Mouse (Mus musculus): Measurements from ENCODE around the gene Il1f5. TPM values are rescaled to one million over a fixed set of nuclear protein-coding genes. Genes with fewer than 3 reads are reported as not detected.

The Il1f5 gene
- not detected for total RNA-seq (2021)
- long read RNA-seq, experiment 1 = 0 reads
- long read RNA-seq, experiment 2 = 0 reads

- no peak for DNase-seq (ENCODE audit: low spot score in 2 of 2)
Observed at GRCm38 (mm10) chr2:24276654-24277053, at the start of gene Il1f5. Il1f5 (plus strand) TSS chr2:24276954.

GRCm38 (mm10) chr2:24227191-24227590 lies 49.6 kb upstream of the Il1f5 start:
- no peak for DNase-seq (ENCODE audit: low spot score in 2 of 2)

- DNase-seq (ENCODE audit: low spot score in 2 of 2) = no peak
Observed at GRCm38 (mm10) chr2:24267503-24267902, 9.3 kb upstream of the Il1f5 start.

- DNase-seq (ENCODE audit: low spot score in 2 of 2) = no peak
Observed at GRCm38 (mm10) chr2:24273619-24274018, 3.1 kb upstream of the Il1f5 start.

- no peak for DNase-seq (ENCODE audit: low spot score in 2 of 2)
Observed at GRCm38 (mm10) chr2:24275146-24275545, 1.6 kb upstream of the Il1f5 start.

- DNase-seq (ENCODE audit: low spot score in 2 of 2) = no peak
Observed at GRCm38 (mm10) chr2:24290896-24291295, 14.1 kb downstream of the Il1f5 start, which contains the start of gene Il1f10. Il1f10 (plus strand) TSS chr2:24291196.

- no peak for DNase-seq (ENCODE audit: low spot score in 2 of 2)
Observed at GRCm38 (mm10) chr2:24294616-24295015, 17.9 kb downstream of the Il1f5 start.

GRCm38 (mm10) chr2:24296837-24297236 lies 20.1 kb downstream of the Il1f5 start:
- DNase-seq (ENCODE audit: low spot score in 2 of 2) = peak; percentile 32 to 50

- no peak for DNase-seq (ENCODE audit: low spot score in 2 of 2)
Observed at GRCm38 (mm10) chr2:24311302-24312001, 34.7 kb downstream of the Il1f5 start.

GRCm38 (mm10) chr2:24316919-24317318 lies 40.2 kb downstream of the Il1f5 start:
- no peak for DNase-seq (ENCODE audit: low spot score in 2 of 2)

GRCm38 (mm10) chr2:24317919-24318598 lies 41.3 kb downstream of the Il1f5 start:
- DNase-seq (ENCODE audit: low spot score in 2 of 2) = no peak

Other genes starting within 250 kb of the Il1f5 start
- gene Hnmt, start 227.6 kb upstream of the Il1f5 start, total RNA-seq (2021) = 10 to 100 TPM; 15.5 to 16.4 TPM
- gene Tbpl2, start 180.4 kb upstream of the Il1f5 start, total RNA-seq (2021) = not detected
- gene Il1f8, start 123.8 kb upstream of the Il1f5 start, total RNA-seq (2021) = not detected
- not detected for gene Il1f9, start 90.5 kb upstream of the Il1f5 start, total RNA-seq (2021)
- not detected for gene Il1f6, start 61.5 kb upstream of the Il1f5 start, total RNA-seq (2021)
- gene Il1f10, start 14.2 kb downstream of the Il1f5 start, total RNA-seq (2021) = not detected
- gene Il1rn, start 59.9 kb downstream of the Il1f5 start, total RNA-seq (2021) = under 1 TPM; 0.13 to 0.32 TPM
- 1 to 10 TPM; 3.4 to 4.2 TPM for gene Psd4, start 90.6 kb downstream of the Il1f5 start, total RNA-seq (2021)
- gene Pax8, start 198.6 kb downstream of the Il1f5 start, total RNA-seq (2021) = not detected

Measured in adrenal gland, adult 18-20 months (tissue).